Mouse (Mus musculus) hindbrain, embryonic 14.5 days (tissue): ENCODE data around the gene Epo. TPM values are rescaled to one million over a fixed set of nuclear protein-coding genes. Genes with fewer than 3 reads are reported as not detected.

ENCODE experiments used
- ATAC-seq: fragments of 200-750 bp; cut with Nextera tagmentation; 2 replicates; pipeline ENCODE4 v1.8.0; 2017; ENCODE audit warnings: moderate number of reproducible peaks, mild to moderate bottlenecking, moderate TSS enrichment, moderate library complexity; ENCODE audit not compliant: low FRiP score
- DNase-seq: peaks from one replicate; pipeline ENCODE4 v3.0.0-alpha.2; 2015; ENCODE audit warnings: low spot score
- H3K27ac ChIP-seq: fragments of 300-500 bp; sonication (generic); 2 replicates; pipeline ENCODE4 v1.5.1; 2014; ENCODE audit warnings: mild to moderate bottlenecking, moderate library complexity
- H3K27me3 ChIP-seq: fragments of 300-500 bp; sonication (generic); 2 replicates; pipeline ENCODE4 v1.6.1; 2014; ENCODE audit warnings: mild to moderate bottlenecking, low read length, mixed read lengths; ENCODE audit not compliant: control insufficient read depth, insufficient read depth
- H3K36me3 ChIP-seq: fragments of 300-500 bp; sonication (generic); replicated peaks from 2 replicates; pipeline ENCODE4 v1.6.1; 2014; ENCODE audit not compliant: control insufficient read depth, insufficient read depth
- H3K4me1 ChIP-seq: fragments of 300-500 bp; sonication (generic); replicated peaks from 2 replicates; pipeline ENCODE4 v1.6.1; 2014; ENCODE audit warnings: antibody characterized with exemption, low read length, mixed read lengths; ENCODE audit not compliant: control insufficient read depth, insufficient read depth
- H3K4me2 ChIP-seq: fragments of 300-500 bp; sonication (generic); replicated peaks from 2 replicates; pipeline ENCODE4 v1.6.1; 2014; ENCODE audit warnings: mild to moderate bottlenecking, moderate library complexity
- H3K4me3 ChIP-seq: fragments of 300-500 bp; sonication (generic); replicated peaks from 2 replicates; pipeline ENCODE4 v1.5.1; 2014; ENCODE audit warnings: mild to moderate bottlenecking, low read length
- H3K9ac ChIP-seq: fragments of 300-500 bp; sonication (generic); 2 replicates; pipeline ENCODE4 v1.6.1; 2014
- H3K9me3 ChIP-seq: fragments of 300-500 bp; sonication (generic); 2 replicates; pipeline ENCODE4 v1.6.1; 2016; ENCODE audit warnings: low read length; ENCODE audit not compliant: control insufficient read depth
- WGBS: fragments of 180-500 bp; shearing (Covaris S2); extraction: QIAGEN DNeasy Blood & Tissue Kit; methylation state at CpG from one replicate; pipeline ENCODE4 v1.1.7; 2014; 5-methylcytosine and 5-hydroxymethylcytosine counted together
- polyA plus RNA-seq: library from polyadenylated mRNA; unstranded; fragments of >200 nt; fragmentation: Nextera tagmentation; extraction: Ambion mirVana; gene quantifications from 2 replicates; pipeline ENCODE4 v1.2.1, GENCODE M21; 2014

Gene Epo
- polyA plus RNA-seq, 1 experiment from 2014 or later: not detected

DNA sequence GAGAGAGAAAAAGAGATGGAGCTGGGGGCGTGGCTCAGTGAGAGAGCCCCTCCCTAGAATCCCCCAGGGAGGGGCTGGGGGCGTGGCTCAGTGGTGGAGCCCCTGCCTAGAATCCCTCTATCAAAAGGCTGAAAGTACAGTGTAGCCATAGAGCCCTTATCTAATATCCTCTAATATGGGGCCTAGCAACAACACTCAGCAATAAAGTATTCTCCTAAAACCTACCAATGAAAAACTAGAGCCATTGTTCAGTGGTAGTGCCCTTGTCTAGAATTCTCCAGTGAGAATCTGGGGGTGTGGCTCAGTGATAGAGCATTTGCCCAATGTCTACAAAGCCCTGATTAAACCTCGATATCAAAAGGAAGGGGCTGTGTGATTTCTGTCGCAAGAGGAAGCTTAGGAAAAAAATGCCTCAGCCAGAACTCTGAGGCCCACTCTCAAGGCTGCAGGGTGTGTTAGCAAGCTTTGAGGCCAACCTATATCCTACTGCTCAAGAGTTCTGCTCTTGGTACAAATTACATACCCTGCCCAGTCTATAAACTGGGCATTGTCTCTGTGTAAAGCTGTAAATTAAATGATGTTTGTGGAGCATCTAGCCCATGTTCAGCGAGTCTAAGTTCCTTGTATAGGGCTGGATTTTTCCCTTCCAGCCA lies 60.7 kb downstream of the Epo start:
- Histone ChIP-seq H3K36me3 (no peaks in the 10 kb centered on the region), H3K4me1 (no peaks in the 10 kb centered on the region), H3K27ac (no peak overlapping the region), H3K27me3 (no peaks in the 10 kb centered on the region), H3K9me3 (no peaks in the 10 kb centered on the region), H3K4me2 (no peak overlapping the region), H3K4me3 (no peak overlapping the region), H3K9ac (no peak overlapping the region)
- 72% methylated on average over 5 of the region's 5 CpGs for WGBS
- ATAC-seq (no peak), DNase-seq (no peak)

DNA sequence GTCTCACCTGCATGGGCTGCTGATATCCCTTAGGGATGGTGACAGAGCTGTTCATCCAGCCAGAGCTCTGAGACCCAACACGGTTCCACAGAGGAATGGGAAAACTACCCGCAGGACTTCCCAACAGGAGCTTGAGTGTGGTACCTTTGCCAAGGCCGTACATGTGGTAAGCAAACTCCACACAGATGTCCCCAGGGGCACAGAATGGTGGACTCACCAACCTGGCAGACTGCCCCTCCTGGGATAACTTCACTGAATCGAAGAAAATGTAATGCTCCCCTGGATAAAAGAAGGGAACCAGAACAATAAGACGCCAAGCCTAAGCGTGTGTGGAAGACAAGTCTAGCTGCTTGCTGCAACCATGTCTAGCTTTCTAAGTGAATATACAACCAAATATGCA lies 66.1 kb downstream of the Epo start:
- Histone ChIP-seq H3K4me1 (no peaks in the 10 kb centered on the region), H3K9ac (no peak overlapping the region), H3K27ac (no peak overlapping the region), H3K4me2 (no peak overlapping the region), H3K36me3 (no peaks in the 10 kb centered on the region), H3K27me3 (no peaks in the 10 kb centered on the region), H3K9me3 (no peaks in the 10 kb centered on the region), H3K4me3 (no peak overlapping the region)
- WGBS: 92% methylated on average over 6 of the region's 6 CpGs
- no peak for DNase-seq
- ATAC-seq: no peak

- peak; percentile 27 for DNase-seq
- H3K9me3 ChIP-seq: no peaks in the 10 kb centered on the region
- no peaks in the 10 kb centered on the region for H3K36me3 ChIP-seq
- no peak overlapping the region for H3K27ac ChIP-seq
- ATAC-seq: no peak
- H3K9ac ChIP-seq: no peak overlapping the region
- no peak overlapping the region for H3K4me2 ChIP-seq
- no peak overlapping the region for H3K4me3 ChIP-seq
- 42% methylated on average over 3 of the region's 3 CpGs for WGBS
- no peaks in the 10 kb centered on the region for H3K27me3 ChIP-seq
- no peaks in the 10 kb centered on the region for H3K4me1 ChIP-seq
These were observed 68.0 kb downstream of the Epo start for GRCm38 (mm10) chr5:137465049-137465448.

DNA sequence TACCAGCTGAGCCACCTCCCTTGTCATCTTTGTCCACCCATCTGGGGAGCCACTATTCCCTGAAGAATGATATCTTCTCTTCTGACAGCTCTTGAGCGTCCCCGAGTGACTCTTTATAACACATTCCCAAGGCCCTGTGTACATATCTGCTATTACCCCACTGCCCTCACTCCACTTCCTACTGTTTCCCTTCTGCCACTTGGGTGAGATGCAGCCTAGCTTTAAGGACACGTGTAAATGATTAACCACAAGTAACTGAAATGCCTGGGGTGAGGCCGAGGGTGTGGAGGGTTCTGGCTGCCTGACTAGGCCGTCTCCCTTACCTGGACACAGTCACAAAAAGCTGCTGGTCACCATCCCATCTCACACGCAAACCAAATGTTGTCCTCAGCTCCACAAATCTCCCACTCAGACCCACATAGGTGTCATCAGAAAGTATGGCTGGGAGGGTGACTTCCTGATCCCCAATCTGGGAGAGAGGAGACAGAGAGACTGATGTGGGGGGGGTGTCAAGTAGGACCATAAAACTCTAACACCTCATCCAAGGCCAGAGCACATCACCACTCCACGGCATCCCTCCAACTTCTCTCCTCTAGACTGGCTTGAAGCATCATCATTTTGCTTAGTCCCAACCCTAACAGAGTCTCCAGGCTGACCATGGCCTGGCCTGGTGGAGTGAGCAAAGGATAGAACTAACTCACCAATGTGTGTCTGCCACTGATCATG lies 77.0 kb downstream of the Epo start:
- Histone ChIP-seq H3K27ac (no peak overlapping the region), H3K36me3 (no peaks in the 10 kb centered on the region), H3K4me2 (no peak overlapping the region), H3K4me3 (no peak overlapping the region), H3K9me3 (no peaks in the 10 kb centered on the region), H3K27me3 (no peaks in the 10 kb centered on the region), H3K4me1 (no peaks in the 10 kb centered on the region), H3K9ac (no peak overlapping the region)
- DNase-seq: no peak
- ATAC-seq: no peak
- 64% methylated on average over 7 of the region's 7 CpGs for WGBS

GRCm38 (mm10) chr5:137455206-137455605 lies 77.8 kb downstream of the Epo start:
- H3K27ac ChIP-seq: no peak overlapping the region
- no peaks in the 10 kb centered on the region for H3K4me1 ChIP-seq
- H3K27me3 ChIP-seq: no peaks in the 10 kb centered on the region
- DNase-seq (no peak), ATAC-seq (no peak)
- no peak overlapping the region for H3K9ac ChIP-seq
- 90% methylated on average over 6 of the region's 6 CpGs for WGBS
- H3K9me3 ChIP-seq: no peaks in the 10 kb centered on the region
- no peak overlapping the region for H3K4me2 ChIP-seq
- no peak overlapping the region for H3K4me3 ChIP-seq
- no peaks in the 10 kb centered on the region for H3K36me3 ChIP-seq

DNA sequence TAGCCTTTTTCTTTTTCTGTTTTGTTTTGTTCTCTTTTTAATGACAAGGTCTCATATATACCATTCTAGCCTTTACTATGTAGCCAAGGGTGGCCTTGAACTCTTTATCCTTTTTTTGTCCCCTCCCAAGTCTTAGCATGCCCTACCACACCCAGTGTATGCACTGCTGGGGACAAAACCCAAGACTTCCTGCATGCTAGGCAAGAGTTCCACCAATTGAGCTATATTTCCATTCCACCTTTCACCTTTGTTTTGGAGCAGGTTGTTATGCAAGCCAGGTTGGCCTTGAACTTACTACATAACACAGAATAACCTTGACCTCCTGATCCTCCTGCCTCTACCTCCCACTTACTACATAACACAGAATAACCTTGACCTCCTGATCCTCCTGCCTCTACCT lies 87.5 kb downstream of the Epo start:
- Histone ChIP-seq H3K4me2 (no peak overlapping the region), H3K4me3 (no peak overlapping the region), H3K27ac (no peak overlapping the region), H3K9me3 (no peaks in the 10 kb centered on the region), H3K9ac (no peak overlapping the region), H3K36me3 (no peaks in the 10 kb centered on the region), H3K27me3 (no peaks in the 10 kb centered on the region), H3K4me1 (no peaks in the 10 kb centered on the region)
- no peak for DNase-seq
- ATAC-seq: no peak

DNA sequence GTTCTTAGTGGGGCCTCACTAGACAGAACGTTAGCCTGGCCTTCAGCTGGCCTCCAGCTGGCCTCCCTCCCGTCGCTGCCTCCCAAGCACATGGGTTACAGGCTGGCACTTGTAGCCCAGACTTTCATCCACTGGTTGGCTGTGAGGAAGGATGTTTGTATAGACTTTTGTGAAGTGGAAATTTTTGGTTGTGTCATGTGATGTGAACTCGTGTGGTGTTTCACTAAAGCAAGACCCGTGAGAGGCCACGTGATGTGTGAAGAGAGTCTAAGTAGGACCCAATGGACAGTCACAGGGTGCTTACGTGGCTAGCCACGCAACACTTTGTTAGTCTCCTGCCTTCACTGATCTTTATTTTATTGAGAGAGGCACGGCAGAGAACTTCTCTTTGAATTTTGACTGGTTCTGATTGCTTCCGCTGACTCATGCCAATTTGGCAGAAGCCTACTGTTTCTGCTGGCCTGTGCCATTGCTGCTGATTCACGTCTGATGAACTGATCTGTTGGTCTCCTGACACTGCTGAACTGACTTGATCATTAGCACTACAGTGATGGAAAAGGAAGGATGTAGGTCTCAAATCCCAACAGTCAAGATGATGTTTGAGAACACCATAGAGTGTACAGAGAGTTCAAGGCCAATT lies 92.7 kb downstream of the Epo start:
- DNase-seq (no peak), ATAC-seq (no peak)
- 86% methylated on average over 11 of the region's 11 CpGs for WGBS
- Histone ChIP-seq H3K36me3 (no peaks in the 10 kb centered on the region), H3K9me3 (no peaks in the 10 kb centered on the region), H3K9ac (no peak overlapping the region), H3K4me1 (no peaks in the 10 kb centered on the region), H3K4me2 (no peak overlapping the region), H3K27ac (no peak overlapping the region), H3K4me3 (no peak overlapping the region), H3K27me3 (no peaks in the 10 kb centered on the region)

DNA sequence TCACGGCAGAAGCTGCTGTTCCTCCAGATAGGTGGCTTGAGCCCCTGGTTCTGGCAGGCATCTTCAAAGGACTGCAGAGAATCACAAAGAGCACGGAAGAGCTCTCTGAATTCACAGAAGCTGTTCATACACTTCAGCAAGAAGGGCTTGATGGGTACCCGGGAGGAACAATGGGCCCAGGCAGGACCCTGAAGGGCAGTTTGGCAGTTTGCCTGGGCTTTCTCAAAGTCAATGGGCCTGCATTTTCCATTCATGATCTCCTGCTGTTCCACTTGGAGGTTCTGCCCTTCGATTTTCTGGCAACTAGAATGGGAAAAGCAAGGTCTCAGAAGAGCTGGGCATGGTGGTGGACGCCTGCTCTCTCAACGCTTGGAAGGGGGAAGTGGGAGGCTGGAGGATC lies 99.2 kb downstream of the Epo start:
- Histone ChIP-seq H3K9me3 (no peaks in the 10 kb centered on the region), H3K4me3 (no peak overlapping the region), H3K9ac (no peak overlapping the region), H3K4me1 (no peaks in the 10 kb centered on the region), H3K27ac (no peak overlapping the region), H3K4me2 (no peak overlapping the region), H3K27me3 (no peaks in the 10 kb centered on the region), H3K36me3 (no peaks in the 10 kb centered on the region)
- DNase-seq (peak; percentile 52), ATAC-seq (no peak; the same call in 1 of the 2 replicates)
- 34% methylated on average over 6 of the region's 6 CpGs for WGBS
